Mouse (Mus musculus) embryonic fibroblast, embryonic 13.5 days (primary cell): ENCODE data around the gene Zfp937.

ENCODE experiments used
- CTCF ChIP-seq: IDR thresholded peaks from 2 replicates; pipeline ENCODE4 v1.5.1; 2011; ENCODE audit warnings: mild to moderate bottlenecking, control low read depth, low read length, moderate library complexity, borderline replicate concordance; ENCODE audit not compliant: insufficient read depth
- POLR2A ChIP-seq: IDR thresholded peaks from 2 replicates; pipeline ENCODE4 v1.6.1; 2011; ENCODE audit warnings: low read depth, mild to moderate bottlenecking, control low read depth, low read length, moderate library complexity

DNA sequence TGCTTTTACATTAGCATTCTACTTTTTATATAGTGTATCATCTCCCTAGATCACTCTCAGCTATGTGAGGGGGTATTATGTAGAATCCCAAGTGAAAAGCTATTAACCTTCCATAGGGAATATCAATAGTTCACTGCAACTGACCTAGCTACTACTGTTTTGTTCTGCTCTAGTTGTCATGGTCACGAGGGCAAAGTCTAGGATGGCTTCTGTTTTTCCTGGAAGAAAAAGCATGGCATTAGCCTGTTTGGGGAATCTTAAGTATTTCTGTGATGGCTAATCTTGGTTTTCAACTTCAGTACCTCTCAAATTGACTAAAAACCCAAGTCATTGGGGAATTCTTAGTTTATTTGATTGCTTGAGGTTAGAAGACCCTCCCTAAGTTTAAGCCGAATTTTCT, 25.3 kb downstream of the Zfp937 start:
- no peak for TF ChIP-seq CTCF
- TF ChIP-seq POLR2A, result no peak
